Comparison of ENCODE assay signal across 8 mouse cellular contexts in the genomic region with DNA sequence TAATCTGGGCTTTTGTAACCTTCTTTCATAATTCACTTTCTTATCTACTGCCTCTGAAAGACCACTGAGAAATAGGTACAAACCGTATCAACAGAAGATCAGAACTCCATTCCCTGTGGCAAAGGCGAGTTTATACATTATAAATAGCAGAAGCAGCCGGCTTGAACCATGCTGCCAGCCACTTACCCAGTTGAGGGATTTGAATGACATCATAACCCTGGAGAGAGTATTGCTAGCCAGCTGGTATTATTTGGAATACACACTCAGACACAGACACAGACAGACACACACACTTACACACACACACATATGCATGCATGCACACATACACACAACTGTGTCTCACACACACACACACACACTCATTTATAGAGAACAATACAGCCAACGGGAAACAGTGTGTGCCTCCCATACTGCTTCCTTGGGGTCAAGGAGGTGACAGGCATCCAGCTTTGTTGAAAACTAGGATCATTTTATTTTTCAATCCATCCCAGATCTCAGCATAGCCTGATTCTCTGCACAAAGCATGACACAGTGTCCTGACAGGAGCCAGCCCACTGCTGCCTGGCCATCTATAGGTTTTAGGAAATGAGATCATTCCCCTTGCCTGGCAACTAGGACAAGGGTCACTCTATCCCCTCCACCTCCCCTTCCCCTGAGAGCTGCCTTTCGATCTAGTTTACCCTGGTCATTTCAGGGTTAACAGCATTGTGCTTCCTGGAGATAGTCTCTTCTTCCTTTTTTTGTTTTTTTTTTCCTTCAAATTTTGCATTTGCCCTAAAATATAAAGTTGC. TPM values are rescaled to one million over a fixed set of nuclear protein-coding genes. Genes with fewer than 3 reads are reported as not detected.
DNase-seq lines count a peak whose midpoint lies in the region; ATAC-seq and TF ChIP-seq lines count a peak whose summit lies in the region.

Igf1 (plus strand) TSS at position 253 of the 794 bp plus-strand sequence.

- no peaks in the 10 kb centered on the region; the same call in 1 of the 2 replicates for H3K9me3 ChIP-seq in embryonic facial prominence, embryonic 13.5 days
- H3K9me3 ChIP-seq in megakaryocyte, embryonic 14.5 days = no peaks in the 10 kb centered on the region

- intact Hi-C loops in heart, postnatal 14 days (cut with DNase I) = loop anchor here (5.0 kb wide), 3 partner anchors 209 to 469 kb away; no protein-coding TSS in a partner anchor

- H3K27me3 ChIP-seq in embryonic facial prominence, embryonic 13.5 days = peaks cover 8% of the 10 kb centered on the region; the same call in 1 of the 2 replicates
- peaks cover 68% of the 10 kb centered on the region for H3K27me3 ChIP-seq in megakaryocyte, embryonic 14.5 days (replicated peaks)

- H3K4me2 ChIP-seq in embryonic facial prominence, embryonic 13.5 days = peak within 1 kb of the TSS; percentile 81

- no peak for DNase-seq in lung, adult 2 months
- no peak for DNase-seq in lung, postnatal 10 days
- no peak for DNase-seq in heart, postnatal 14 days
- DNase-seq in cerebellum, adult 8-10 months = no peak
- no peak for DNase-seq in T-cell, adult 2 months (ENCODE audit: low spot score)
- DNase-seq in ovary, adult 18-20 months (ENCODE audit: low spot score) = no peak

- no peaks in the 10 kb centered on the region for H3K36me3 ChIP-seq in embryonic facial prominence, embryonic 13.5 days
- H3K36me3 ChIP-seq in megakaryocyte, embryonic 14.5 days (replicated peaks; ENCODE audit: low read length) = no peaks in the 10 kb centered on the region

- no peak for TF ChIP-seq POLR2A in lung, adult 2 months (IDR thresholded peaks at IDR 0.05; ENCODE audit: borderline replicate concordance, extremely low read depth, low read depth, low read length)

- ATAC-seq in embryonic facial prominence, embryonic 13.5 days (ENCODE audit: insufficient number of reproducible peaks, insufficient read depth, low FRiP score, low TSS enrichment, low read depth) = no peak

- peak within 1 kb of the TSS; percentile 31 for H3K4me3 ChIP-seq in lung, adult 2 months (replicated peaks; ENCODE audit: extremely low read depth, low read depth, low read length)
- peak within 1 kb of the TSS; percentile 62 for H3K4me3 ChIP-seq in embryonic facial prominence, embryonic 13.5 days
- peak within 1 kb of the TSS; percentile 81 for H3K4me3 ChIP-seq in megakaryocyte, embryonic 14.5 days (replicated peaks)

- H3K4me1 ChIP-seq in lung, adult 2 months (ENCODE audit: control insufficient read depth, insufficient read depth, low read length) = no peaks in the 10 kb centered on the region; the same call in 1 of the 2 replicates
- peaks cover 64% of the 10 kb centered on the region for H3K4me1 ChIP-seq in embryonic facial prominence, embryonic 13.5 days
- H3K4me1 ChIP-seq in megakaryocyte, embryonic 14.5 days = peaks cover 30% of the 10 kb centered on the region

- no peak for TF ChIP-seq CTCF in lung, adult 2 months (IDR thresholded peaks at IDR 0.05; ENCODE audit: insufficient read depth, low read length)

- no peak within 1 kb of the TSS; the same call in 1 of the 2 replicates for H3K9ac ChIP-seq in embryonic facial prominence, embryonic 13.5 days

- H3K27ac ChIP-seq in embryonic facial prominence, embryonic 13.5 days = peak within 1 kb of the TSS; percentile 94

- 33% methylated on average over 5 of the region's 5 CpGs for WGBS in lung, adult 2 months
- WGBS in embryonic facial prominence, embryonic 13.5 days = 21% methylated on average over 5 of the region's 5 CpGs

RNA-seq across cellular contexts. Expression of gene Igf1, which starts in this region (rescaled TPM):
- 23.6 and 25.7 TPM in 2 replicates for polyA plus RNA-seq in lung, adult 2 months (2012; rRNA removed)
- 70.6 and 74.3 TPM in 2 replicates for polyA plus RNA-seq in embryonic facial prominence, embryonic 13.5 days (2015; fragmentation: Nextera tagmentation; extraction: Ambion mirVana)
- 10 to 100 TPM; 26.7 to 28.4 TPM for total RNA-seq in heart, postnatal 14 days (2021)
- polyA plus RNA-seq in megakaryocyte, embryonic 14.5 days (2012; ENCODE audit: insufficient read depth, low replicate concordance) = 13.5 TPM in 1 of 2 replicates, not detected in the other

Comparison
In these comparisons a context has a peak if more than half of its experiments do, and no peak if none do; other contexts are left out.
1. H3K4me3 ChIP-seq: peak in every context shown above with its lines; median percentile 81 in megakaryocyte, embryonic 14.5 days; 62 in embryonic facial prominence, embryonic 13.5 days; 31 in lung, adult 2 months.